Mouse (Mus musculus): ENCODE measurements around the gene Olfr961.

Gene Olfr961

DNA sequence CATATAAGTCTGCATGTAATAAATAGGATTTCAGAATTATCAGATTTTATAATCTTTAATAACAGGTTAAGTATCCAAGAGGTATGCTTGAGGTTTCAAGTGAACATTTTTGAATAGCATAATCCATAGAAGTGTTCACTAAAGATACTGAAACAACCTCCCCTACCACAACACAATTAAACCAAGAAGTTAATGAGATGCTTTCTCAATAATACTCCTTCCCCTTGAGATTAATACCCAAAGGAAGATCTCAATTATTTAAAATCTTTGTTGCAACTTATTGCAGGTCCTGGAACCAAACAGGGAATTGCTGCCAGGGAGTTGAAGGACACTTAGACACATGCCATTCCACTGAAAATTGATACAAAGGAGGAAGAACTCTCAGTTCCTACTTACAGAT lies at the start of gene Olfr961:
Olfr961 (plus strand) TSS at position 301 of the 400 bp plus-strand sequence.
- DNase-seq = no peak

DNA sequence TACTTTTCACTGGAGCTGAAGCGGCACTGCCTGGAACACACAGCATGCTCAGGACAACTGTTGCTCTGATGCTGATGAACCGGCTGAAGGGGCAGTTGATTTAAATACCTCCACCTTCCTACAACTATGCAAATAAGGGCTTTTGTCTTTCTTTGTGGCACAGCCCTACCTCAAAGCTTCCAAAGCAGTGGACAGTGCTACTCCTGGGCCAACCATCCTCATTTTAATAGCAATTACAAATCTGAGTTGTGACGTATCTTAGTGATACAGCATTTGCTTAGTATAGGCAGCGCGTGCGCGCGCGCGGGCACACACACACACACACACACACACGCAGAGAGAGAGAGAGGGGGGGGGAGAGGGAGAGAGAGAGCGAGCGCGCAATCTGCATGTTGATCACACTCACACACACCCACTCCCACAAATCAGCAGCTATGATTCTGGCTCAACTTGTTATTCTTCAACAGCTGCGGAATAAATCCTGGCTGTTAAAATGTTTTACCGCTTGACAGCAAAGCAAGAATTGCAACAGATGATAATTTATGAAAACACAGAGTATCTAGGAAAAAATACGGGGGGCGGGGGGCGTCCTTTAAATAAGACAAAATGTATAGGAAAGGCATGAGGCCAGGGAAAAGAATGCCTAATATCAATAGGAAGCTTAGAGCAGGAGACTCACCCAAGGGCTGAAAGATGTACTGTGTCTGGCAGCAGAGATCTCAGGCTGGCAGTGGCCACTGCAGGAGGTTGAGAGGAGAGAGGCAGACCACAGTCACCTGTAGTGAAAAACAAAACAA lies 42.2 kb upstream of the Olfr961 start:
- DNase-seq = no peak

DNA sequence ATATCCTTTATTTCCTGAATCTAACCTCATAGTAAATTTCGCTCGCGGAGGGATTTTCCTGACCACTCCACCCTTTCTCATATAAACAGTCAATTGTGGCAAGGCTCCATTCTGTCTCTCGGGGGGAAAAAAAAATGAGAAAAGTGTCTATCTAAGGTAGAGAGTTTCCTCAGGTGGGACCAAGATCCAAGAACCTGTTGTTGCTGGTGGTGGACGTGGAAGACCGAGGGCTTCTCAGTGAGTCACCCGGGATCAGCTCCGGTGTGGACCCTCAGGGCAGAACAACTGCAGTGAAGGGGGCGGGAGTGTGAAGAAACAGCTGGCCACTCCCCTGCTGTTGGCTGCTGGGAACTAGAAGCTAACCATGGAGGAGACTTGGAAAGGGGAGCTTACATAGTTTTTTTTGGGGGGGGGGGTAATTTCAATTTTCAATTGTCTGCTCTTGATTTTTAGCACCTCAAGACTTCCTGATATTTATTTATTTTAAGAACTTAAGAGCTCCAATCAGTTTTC lies 41.5 kb upstream of the Olfr961 start:
- no peak for DNase-seq

DNA sequence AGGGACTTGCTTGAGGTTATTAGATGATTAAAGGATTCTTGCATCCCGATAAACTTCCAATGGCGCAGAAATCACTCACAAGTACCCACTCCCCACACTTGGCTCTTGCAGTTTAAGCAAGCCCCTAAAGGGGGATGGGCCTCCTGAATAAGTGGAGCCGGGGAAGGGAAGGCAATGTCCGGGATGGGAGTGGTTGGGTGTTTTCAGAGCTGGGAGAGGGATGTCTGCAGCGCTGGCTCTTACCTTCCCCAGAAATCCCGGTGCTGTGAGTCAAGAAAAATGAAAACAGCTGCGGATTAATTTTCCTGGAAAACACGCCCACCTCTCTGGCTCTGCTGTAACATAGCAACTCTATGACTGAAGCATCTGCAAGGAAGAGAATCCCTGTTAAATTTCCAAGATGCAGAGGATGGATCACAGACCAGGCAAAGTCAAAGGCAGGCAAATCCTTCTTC lies 40.9 kb upstream of the Olfr961 start, which contains the start of gene AW551984:
AW551984 (minus strand) TSS at position 405 of the 455 bp plus-strand sequence.
- DNase-seq = no peak

DNA sequence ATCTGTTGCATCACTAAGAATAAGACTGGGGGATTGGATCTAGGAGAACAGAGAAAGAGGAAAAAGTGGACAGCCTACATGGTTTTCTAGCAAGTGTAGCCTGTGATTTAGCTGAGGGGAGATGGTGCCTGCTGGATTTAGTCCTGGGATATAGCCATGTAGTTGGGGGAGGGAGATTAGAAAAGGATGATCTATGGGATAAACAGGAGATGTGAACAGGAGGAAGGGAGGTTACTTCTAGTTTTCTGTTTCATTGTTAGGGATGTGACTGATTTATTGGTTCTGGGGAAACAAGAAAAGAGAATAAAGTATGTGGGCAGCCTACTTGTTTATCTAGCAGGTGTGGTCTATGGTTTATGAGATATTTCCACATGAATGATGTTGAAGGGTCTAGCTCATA lies 36.4 kb upstream of the Olfr961 start:
- DNase-seq = no peak

DNA sequence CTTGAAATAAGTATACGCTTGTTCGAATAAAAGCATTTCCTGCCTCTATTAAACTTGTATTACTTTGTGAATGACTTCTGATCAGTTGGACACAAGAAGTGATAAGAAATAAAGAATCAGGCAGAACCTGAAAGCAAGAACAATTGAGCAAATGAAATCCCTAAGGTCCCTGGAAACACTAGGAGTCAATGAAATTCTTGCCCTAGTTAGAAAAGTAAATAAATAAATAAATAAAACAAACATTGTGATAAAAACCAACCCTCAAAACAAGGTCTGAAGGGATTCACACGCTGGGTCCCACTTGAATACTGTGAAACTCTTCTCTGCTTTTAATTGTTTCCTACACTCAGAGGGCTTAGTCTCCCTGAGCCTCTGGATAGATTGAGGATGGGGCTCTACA lies 34.5 kb upstream of the Olfr961 start, which contains the start of gene Olfr148:
Olfr148 (plus strand) TSS at position 301 of the 400 bp plus-strand sequence.
- DNase-seq = no peak

DNA sequence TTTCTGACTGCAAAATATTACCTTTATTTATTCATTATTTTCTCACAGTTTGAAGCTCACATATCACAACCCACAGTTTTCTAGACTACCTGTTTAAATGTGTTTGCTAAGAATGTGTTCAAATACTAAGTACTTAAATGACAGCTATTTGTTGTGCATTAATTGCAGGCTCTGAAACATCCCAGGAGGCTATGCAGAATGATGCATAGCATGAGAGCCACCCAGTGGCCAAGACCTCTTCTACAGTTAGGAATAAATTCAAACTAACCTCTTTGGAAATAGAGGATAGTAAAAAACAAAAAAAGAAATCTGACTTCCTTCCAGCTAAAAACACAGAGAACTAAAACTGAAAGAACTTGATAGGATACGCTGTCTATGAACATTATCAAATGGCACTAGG lies 32.9 kb upstream of the Olfr961 start:
- DNase-seq = peak in 1 of 2 experiments; percentile 20

DNA sequence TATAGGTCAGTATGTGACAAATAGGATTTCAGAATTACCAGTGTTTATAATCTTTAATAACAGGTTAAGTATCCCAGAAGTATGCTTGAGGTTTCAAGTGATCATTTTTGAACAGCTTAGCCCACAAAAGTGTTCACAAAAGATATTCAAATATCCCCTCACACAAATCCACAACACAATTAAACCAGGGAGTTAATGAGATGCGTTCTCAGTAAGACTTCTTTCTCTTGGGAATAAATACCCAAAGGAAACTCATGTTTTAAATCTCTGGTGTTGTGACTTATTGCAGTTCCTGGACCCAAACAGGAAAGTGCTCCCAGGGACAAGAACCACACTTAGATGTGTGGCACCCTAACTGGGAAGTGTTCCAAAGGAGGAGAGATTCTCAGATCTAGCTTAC lies 23.8 kb upstream of the Olfr961 start, which contains the start of gene Olfr960:
Olfr960 (plus strand) TSS at position 301 of the 400 bp plus-strand sequence.
- no peak for DNase-seq

DNA sequence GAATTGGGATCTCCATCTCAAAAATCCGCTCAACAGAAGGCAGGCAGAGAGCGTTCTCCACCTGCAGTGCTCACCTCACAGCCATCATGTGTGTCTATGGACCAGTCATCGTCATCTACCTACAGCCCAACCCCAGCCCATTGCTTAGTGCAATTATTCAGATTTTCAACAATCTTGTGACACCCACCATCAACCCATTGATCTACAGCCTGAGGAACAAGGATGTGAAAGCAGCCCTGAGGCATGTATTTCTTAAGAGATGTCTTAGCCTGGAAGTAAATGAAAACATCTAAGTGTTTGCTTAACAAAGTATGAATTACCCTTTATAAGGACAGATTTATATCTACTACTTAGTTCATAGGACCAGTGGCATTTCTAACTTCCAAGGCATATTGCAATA lies 21.1 kb upstream of the Olfr961 start:
- DNase-seq = no peak

DNA sequence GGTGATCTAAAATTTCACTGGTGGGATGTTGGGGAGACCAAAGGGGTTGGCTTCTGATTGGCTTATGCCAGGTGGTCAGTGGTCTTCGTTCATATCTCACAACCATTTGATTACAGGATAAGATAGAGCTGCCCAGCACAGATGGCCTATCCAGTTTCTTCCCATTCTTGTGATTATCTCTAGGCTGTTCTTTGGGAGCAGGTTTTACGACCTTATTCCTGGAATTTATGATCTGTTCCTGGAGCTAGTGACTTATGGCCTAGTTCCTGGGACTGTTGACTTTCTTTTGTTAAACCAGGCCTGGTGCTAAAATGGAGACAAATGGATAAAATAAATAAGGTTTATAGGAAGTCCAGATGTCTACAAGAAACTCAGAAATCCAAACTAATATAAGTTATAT lies 20.2 kb upstream of the Olfr961 start:
- no peak for DNase-seq

DNA sequence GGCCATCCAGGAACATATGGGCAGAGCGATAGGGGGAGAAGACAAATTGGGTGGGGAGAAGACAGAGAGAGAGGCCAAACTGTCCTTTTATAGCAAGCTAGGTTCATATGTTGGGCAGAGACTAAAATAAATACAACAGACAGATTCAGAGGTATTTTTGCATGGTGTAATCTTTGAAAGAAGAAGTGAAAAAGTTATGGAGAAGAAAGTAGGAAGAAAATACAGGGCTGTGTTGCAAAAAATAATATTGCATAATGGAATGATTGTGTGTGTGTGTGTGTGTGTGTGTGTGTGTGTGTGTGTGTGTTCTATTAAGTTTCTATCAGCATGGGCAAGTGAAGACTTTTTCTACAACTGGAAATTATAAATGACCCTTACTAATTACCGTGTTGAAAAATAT lies 15.8 kb upstream of the Olfr961 start:
- no peak for DNase-seq

DNA sequence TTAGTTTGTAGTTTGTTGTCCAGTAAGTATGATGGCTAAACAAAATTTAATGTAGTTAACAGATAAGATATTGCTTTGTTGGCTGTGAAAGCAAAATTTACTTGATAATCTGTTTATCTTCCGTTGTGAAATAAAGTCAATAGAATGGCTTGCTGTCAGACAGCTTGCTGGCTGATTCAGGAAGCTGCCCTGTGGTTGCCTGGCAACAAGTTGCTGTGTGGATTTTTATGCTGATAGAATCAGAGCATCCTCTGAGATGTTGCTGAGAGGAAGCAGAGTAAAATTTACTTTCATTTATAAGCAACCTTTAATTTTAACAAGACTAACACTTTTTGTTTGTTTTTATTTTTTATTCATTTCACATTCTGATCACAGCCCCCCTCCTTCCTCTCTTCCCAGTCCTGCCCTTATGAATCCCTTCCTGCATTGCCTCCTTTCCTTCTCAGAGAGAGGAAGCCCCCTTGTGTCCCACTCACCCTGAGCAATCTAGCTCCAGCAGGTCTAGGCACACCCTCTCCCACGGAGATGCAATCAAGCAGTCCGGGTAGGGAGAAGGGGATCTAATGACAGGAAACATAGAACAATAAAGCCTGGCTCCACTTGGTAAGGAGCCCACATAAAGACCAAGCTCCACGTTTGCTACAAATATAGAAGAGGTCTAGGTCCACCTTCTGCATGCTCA lies 10.8 kb upstream of the Olfr961 start:
- DNase-seq = no peak

DNA sequence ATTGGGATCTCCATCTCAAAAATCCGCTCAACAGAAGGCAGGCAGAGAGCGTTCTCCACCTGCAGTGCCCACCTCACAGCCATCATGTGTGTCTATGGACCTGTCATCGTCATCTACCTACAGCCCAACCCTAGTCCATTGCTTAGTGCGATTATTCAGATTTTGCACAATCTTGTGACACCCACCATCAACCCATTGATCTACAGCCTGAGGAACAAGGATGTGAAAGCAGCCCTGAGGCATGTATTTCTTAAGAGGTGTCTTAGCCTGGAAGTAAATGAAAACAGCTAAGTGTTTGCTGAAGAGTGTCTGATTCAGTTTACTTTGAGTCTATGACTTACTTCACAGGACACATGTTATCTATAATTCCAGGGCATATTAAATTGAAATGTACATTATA lies 2.5 kb downstream of the Olfr961 start:
- no peak for DNase-seq

DNA sequence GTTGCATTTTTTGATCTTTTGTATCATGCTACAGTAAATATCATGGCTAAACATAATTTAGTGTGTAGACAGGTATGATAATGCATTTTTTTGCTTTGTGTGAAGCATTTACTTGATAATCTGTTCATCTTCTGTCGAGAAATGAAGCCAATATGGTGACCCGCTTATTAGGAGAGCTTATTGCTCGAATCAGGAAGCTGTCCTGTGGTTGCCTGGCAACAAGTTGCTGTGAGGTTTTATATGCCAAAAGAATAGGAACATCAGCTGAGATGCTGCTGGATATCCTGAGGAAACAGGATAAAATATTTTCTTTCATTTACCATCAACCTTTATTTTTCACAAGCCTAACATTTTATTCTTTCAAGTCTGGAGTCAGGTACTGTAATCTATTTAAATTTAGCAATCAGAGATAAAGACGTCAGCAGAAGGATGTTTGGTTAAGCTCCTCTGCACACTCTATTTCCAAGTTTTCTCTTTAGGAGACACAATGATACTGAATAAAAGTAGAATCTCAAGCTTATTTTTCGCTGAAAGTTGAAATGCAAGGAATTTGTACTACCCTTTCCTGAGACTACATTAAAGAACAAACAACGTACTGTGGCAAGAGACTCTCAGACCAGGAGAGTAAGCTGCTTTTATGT lies 10.0 kb downstream of the Olfr961 start:
- DNase-seq = no peak

DNA sequence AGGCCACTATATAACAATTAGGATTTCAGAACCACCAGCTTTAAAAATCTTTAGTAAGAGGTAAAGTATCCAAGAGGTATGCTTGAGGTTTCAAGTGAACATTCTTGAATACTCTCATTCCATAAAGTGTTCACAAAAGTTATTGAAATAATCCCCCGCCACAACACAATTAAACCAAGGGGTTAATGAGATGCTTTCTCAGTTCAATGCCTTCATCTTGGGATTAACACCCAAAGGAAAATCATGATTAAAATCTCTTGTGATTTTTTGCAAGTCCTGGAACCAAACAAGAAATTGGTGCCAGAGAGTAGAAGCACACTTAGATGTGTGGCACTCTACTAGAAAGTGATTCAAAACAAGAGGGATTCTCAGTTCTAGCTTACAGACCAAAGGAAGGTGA lies 22.0 kb downstream of the Olfr961 start, which contains the start of gene Olfr963:
Olfr963 (plus strand) TSS at position 301 of the 400 bp plus-strand sequence.
- DNase-seq = no peak

DNA sequence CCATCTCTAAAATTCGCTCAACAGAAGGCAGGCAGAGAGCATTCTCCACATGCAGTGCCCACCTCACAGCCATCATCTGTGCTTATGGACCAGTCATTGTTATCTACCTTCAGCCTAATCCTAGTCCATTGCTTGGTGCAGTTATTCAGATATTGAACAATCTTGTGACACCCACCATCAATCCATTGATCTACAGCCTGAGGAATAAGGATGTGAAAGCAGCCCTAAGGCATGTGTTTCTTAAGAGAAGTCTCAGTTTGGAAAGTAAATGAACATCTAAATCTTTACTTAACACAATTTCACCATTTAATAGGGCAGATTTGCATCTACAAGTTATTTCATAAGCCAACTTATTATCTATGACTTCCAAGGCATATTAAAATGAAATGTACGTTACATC lies 24.8 kb downstream of the Olfr961 start:
- DNase-seq = no peak

DNA sequence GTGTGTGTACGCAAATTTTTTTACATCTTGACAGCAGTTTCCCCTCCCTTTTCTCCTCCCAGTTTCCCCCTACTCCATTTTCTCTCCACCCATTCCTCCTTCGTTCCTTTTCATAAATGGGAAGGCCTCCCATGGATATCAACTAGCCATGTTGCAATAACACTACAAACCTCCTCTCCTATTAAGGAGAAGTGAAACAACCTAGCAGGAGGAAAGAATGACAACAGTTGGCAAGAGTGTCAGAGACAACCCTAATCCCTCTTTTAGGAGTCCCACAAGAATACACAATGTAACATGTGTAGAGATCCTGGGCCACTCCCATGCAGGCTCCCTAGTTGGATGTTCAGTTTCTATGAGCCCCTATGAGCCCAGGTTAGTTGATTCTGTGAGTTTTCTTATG lies 29.9 kb downstream of the Olfr961 start:
- no peak for DNase-seq

DNA sequence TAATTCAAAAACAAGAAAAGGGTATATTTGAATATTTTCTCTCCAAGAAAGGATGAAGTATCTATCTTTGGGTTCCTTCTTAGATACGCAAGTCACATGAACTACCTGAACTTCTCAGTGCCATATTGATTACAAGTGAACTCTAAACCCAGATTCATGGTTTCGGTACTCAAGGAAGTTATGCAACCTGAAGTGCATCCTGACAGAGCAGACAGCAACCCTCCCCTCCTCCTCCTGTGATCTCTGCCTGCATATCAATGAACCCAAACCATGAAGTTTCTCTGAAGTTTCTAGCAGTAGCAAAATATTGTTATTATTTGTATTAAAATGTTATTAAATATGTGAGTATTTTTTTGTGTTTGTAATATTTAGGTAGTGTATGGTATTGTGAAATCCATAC lies 33.7 kb downstream of the Olfr961 start:
- no peak for DNase-seq

DNA sequence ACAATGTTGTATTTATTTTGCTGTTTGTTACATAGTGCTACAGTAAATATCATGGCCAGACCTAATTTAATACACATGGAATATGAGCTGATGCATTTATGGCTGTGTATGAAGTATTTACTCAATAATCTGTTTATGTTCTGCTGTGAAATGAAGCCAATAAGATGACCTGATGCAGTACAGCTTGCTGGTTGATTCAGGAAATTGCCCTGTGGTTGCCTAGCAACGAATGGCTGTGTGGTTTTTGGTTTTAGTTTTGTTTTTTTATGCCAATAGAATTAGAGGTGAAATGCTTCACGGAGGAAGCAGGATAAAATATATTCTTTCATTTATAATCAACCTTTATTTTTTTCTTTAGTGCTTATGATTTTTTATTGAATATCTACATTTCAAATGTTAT lies 34.4 kb downstream of the Olfr961 start:
- DNase-seq = no peak
